Mouse (Mus musculus): ENCODE data around the gene Trmt2a.

- TF ChIP-seq GATA1 (IDR thresholded peaks at IDR 0.05; ENCODE audit: borderline replicate concordance, low read length), result no peak
- TF ChIP-seq FLI1 (IDR thresholded peaks at IDR 0.05; ENCODE audit: low read length), result peak; percentile 63; the same call in 1 of the 2 replicates
Measured at GRCm38 (mm10) chr16:18248433-18249363, at the start of gene Trmt2a, which contains the start of gene Ranbp1.

Measured in megakaryocyte, embryonic 14.5 days (primary cell).